Mouse (Mus musculus) liver, embryonic 12.5 days (tissue): ENCODE data around the gene Il10ra. TPM values are rescaled to one million over a fixed set of nuclear protein-coding genes. Genes with fewer than 3 reads are reported as not detected.
A peak's percentile ranks its signal among the peaks of the same experiment; 100 is the strongest.

Experiments
- ATAC-seq: fragments of 200-750 bp; cut with Nextera tagmentation; 2 replicates; pipeline ENCODE4 v1.8.0; 2017; ENCODE audit warnings: moderate number of reproducible peaks, mild to moderate bottlenecking, moderate library complexity
- H3K27ac ChIP-seq: fragments of 300-500 bp; sonication (generic); 2 replicates; pipeline ENCODE4 v1.5.1; 2016; ENCODE audit warnings: mild to moderate bottlenecking
- H3K27me3 ChIP-seq: fragments of 300-500 bp; sonication (generic); replicated peaks from 2 replicates; pipeline ENCODE4 v1.6.1; 2016; ENCODE audit warnings: mild to moderate bottlenecking, moderate library complexity
- H3K36me3 ChIP-seq: fragments of 300-500 bp; sonication (generic); 2 replicates; pipeline ENCODE4 v1.6.1; 2016; ENCODE audit warnings: mild to moderate bottlenecking, moderate library complexity
- H3K4me1 ChIP-seq: fragments of 300-500 bp; sonication (generic); 2 replicates; pipeline ENCODE4 v1.6.1; 2016
- H3K4me2 ChIP-seq: fragments of 300-500 bp; sonication (generic); 2 replicates; pipeline ENCODE4 v1.6.1; 2016; ENCODE audit warnings: mild to moderate bottlenecking, moderate library complexity
- H3K4me3 ChIP-seq: fragments of 300-500 bp; sonication (generic); 2 replicates; pipeline ENCODE4 v1.5.1; 2016; ENCODE audit warnings: mild to moderate bottlenecking, moderate library complexity
- H3K9ac ChIP-seq: fragments of 300-500 bp; sonication (generic); 2 replicates; pipeline ENCODE4 v1.6.1; 2016; ENCODE audit warnings: mild to moderate bottlenecking, moderate library complexity
- H3K9me3 ChIP-seq: fragments of 300-500 bp; sonication (generic); replicated peaks from 2 replicates; pipeline ENCODE4 v1.6.1; 2016; ENCODE audit warnings: mild to moderate bottlenecking, moderate library complexity
- WGBS: fragments of 180-500 bp; shearing (Covaris S2); methylation state at CpG from one replicate; pipeline ENCODE4 v1.1.7; 2016; ENCODE audit not compliant: insufficient replicate concordance; 5-methylcytosine and 5-hydroxymethylcytosine counted together
- polyA plus RNA-seq: library from polyadenylated mRNA; unstranded; fragments of >200 nt; fragmentation: Nextera tagmentation; extraction: Ambion mirVana; gene quantifications from 2 replicates; pipeline ENCODE4 v1.2.1, GENCODE M21; 2016

Gene Il10ra
- polyA plus RNA-seq, 1 experiment from 2014 or later = 3.1 TPM

DNA sequence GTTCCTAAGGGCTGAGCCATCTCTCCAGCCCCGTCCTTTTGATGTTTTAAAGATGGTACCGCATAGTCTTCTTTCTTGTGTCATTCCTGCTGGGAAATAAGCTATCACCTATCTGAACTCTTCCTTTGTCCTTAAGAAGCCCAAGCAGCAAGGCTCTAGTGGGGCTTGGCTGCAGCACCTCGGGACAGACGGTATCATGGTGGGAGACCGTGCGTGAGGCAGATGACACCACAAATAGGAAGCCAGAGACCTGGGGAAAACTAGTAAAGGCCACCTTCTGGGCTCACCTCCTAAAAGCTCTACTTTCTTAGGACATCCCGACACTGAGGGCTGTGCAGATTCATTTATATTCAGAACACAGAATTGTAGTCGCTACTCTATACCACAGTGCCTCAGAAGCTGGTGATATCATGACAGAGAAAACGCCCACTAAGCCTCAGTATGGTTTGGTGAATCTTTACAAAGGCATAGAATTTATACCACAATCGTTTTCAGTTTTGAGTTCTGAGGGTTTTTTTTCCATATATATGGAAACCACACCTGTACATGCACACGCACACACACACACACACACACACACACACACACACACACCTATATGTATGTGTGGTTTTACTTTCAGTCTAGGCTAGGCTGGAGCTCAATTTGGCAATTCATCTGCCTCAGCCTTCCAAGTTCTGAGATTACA lies 22.7 kb upstream of the Il10ra start:
- Histone ChIP-seq H3K9me3 (no peaks in the 10 kb centered on the region), H3K27ac (no peak overlapping the region), H3K4me1 (peaks cover 5% of the 10 kb centered on the region; the same call in 1 of the 2 replicates), H3K4me3 (no peak overlapping the region), H3K36me3 (no peaks in the 10 kb centered on the region), H3K27me3 (no peaks in the 10 kb centered on the region), H3K4me2 (no peak overlapping the region), H3K9ac (no peak overlapping the region)
- no peak for ATAC-seq
- WGBS = 65% methylated on average over 11 of the region's 11 CpGs

GRCm38 (mm10) chr9:45282466-45282865 lies 13.5 kb upstream of the Il10ra start:
- Histone ChIP-seq H3K4me1 (no peaks in the 10 kb centered on the region), H3K4me3 (no peak overlapping the region), H3K27ac (no peak overlapping the region), H3K9me3 (no peaks in the 10 kb centered on the region), H3K36me3 (no peaks in the 10 kb centered on the region), H3K4me2 (no peak overlapping the region), H3K27me3 (no peaks in the 10 kb centered on the region), H3K9ac (no peak overlapping the region)
- WGBS = 51% methylated on average over 5 of the region's 5 CpGs
- no peak for ATAC-seq

DNA sequence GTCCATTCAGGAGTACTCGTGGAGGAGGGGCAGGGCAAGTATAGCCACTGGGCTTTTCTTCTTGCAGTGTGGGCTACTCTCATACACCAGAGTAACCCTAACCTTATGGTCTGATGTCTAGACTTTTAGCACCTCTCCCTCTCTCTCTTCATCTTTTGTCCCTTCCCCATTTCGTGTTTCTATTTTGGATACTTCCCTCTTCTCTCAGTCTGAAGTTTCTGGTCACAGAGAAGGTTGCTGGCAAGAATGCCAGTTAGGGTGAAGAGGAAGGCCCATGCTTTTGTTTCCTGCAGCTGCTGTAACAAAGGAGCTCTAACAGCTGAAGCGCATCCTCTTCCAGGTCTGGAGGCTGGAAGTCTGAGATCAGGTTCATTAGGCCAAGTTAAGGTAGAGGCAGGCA lies 11.9 kb upstream of the Il10ra start:
- no peak overlapping the region for H3K9ac ChIP-seq
- no peaks in the 10 kb centered on the region for H3K4me1 ChIP-seq
- H3K27me3 ChIP-seq = no peaks in the 10 kb centered on the region
- H3K9me3 ChIP-seq = no peaks in the 10 kb centered on the region
- no peak overlapping the region for H3K4me2 ChIP-seq
- H3K27ac ChIP-seq = no peak overlapping the region
- H3K4me3 ChIP-seq = no peak overlapping the region
- 27% methylated on average over 3 of the region's 3 CpGs for WGBS
- no peaks in the 10 kb centered on the region for H3K36me3 ChIP-seq
- no peak for ATAC-seq

GRCm38 (mm10) chr9:45280059-45280458 lies 11.1 kb upstream of the Il10ra start:
- 63% methylated on average over 3 of the region's 3 CpGs for WGBS
- H3K4me3 ChIP-seq = no peak overlapping the region
- peaks cover 3% of the 10 kb centered on the region for H3K4me1 ChIP-seq
- no peak for ATAC-seq
- H3K9me3 ChIP-seq = no peaks in the 10 kb centered on the region
- H3K9ac ChIP-seq = no peak overlapping the region
- no peak overlapping the region for H3K4me2 ChIP-seq
- H3K27me3 ChIP-seq = no peaks in the 10 kb centered on the region
- H3K27ac ChIP-seq = no peak overlapping the region
- no peaks in the 10 kb centered on the region for H3K36me3 ChIP-seq

- H3K4me1 ChIP-seq = peaks cover 36% of the 10 kb centered on the region
- peaks cover 16% of the 10 kb centered on the region for H3K27me3 ChIP-seq
- ATAC-seq = peak; percentile 57; the same call in 1 of the 2 replicates
- 31% methylated on average over 2 of the region's 2 CpGs for WGBS
- no peak overlapping the region for H3K9ac ChIP-seq
- H3K4me2 ChIP-seq = no peak overlapping the region
- H3K27ac ChIP-seq = peak overlapping the region; percentile 42
- H3K4me3 ChIP-seq = no peak overlapping the region
- H3K36me3 ChIP-seq = no peaks in the 10 kb centered on the region
- H3K9me3 ChIP-seq = no peaks in the 10 kb centered on the region
Measured at GRCm38 (mm10) chr9:45274635-45275034, 5.7 kb upstream of the Il10ra start.

- Histone ChIP-seq H3K9ac (no peak overlapping the region), H3K27ac (peak overlapping the region; percentile 42), H3K4me1 (peaks cover 38% of the 10 kb centered on the region), H3K27me3 (peaks cover 21% of the 10 kb centered on the region), H3K36me3 (no peaks in the 10 kb centered on the region), H3K4me2 (peak overlapping the region; percentile 22; the same call in 1 of the 2 replicates), H3K4me3 (no peak overlapping the region), H3K9me3 (no peaks in the 10 kb centered on the region)
- 20% methylated on average over 4 of the region's 4 CpGs for WGBS
- ATAC-seq = peak; percentile 93
Measured at GRCm38 (mm10) chr9:45274218-45274617, 5.3 kb upstream of the Il10ra start.

- Histone ChIP-seq H3K9ac (no peak overlapping the region), H3K27me3 (peaks cover 41% of the 10 kb centered on the region), H3K27ac (no peak overlapping the region), H3K4me3 (no peak overlapping the region), H3K9me3 (no peaks in the 10 kb centered on the region), H3K4me1 (peaks cover 48% of the 10 kb centered on the region), H3K36me3 (no peaks in the 10 kb centered on the region), H3K4me2 (no peak overlapping the region)
- WGBS = 32% methylated on average over 5 of the region's 5 CpGs
- ATAC-seq = no peak
Measured at GRCm38 (mm10) chr9:45272213-45272612, 3.3 kb upstream of the Il10ra start.

GRCm38 (mm10) chr9:45268079-45268478 lies 870 bp downstream of the Il10ra start:
- no peaks in the 10 kb centered on the region for H3K9me3 ChIP-seq
- H3K4me3 ChIP-seq = peak overlapping the region; percentile 49
- peak overlapping the region; percentile 28; the same call in 1 of the 2 replicates for H3K9ac ChIP-seq
- WGBS = 31% methylated on average over 4 of the region's 4 CpGs
- H3K4me2 ChIP-seq = peak overlapping the region; percentile 68
- H3K4me1 ChIP-seq = peaks cover 26% of the 10 kb centered on the region
- ATAC-seq = no peak
- H3K27me3 ChIP-seq = peaks cover 57% of the 10 kb centered on the region
- no peaks in the 10 kb centered on the region for H3K36me3 ChIP-seq
- H3K27ac ChIP-seq = no peak overlapping the region; the same call in 1 of the 2 replicates

- H3K36me3 ChIP-seq = no peaks in the 10 kb centered on the region
- 70% methylated on average over 4 of the region's 4 CpGs for WGBS
- ATAC-seq = no peak
- H3K27ac ChIP-seq = no peak overlapping the region
- peak overlapping the region; percentile 33 for H3K4me2 ChIP-seq
- no peak overlapping the region for H3K9ac ChIP-seq
- H3K4me3 ChIP-seq = peak overlapping the region; percentile 49
- no peaks in the 10 kb centered on the region for H3K9me3 ChIP-seq
- H3K4me1 ChIP-seq = peaks cover 18% of the 10 kb centered on the region
- peaks cover 57% of the 10 kb centered on the region for H3K27me3 ChIP-seq
Measured at GRCm38 (mm10) chr9:45267099-45267498, 1.9 kb downstream of the Il10ra start.

DNA sequence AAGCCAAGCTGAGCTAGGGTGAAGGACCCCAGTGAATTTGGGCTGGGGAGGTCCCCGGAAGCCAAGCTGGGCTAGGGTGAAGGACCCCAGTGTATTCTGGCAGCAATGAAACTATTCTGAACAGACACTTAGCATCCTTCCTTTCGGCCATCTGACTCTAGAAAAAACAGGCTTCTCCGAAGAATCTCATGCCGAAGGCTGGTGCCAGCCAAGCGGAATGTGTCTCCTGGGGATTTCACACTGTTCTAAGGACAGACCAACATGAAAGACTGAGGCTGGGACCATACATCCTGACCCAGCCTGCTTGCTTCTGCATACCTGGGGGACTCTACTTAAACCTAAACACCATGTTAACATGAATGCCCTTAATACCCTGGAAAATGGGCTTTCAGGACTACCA lies 7.1 kb downstream of the Il10ra start:
- Histone ChIP-seq H3K27ac (no peak overlapping the region), H3K9me3 (no peaks in the 10 kb centered on the region), H3K4me3 (no peak overlapping the region), H3K27me3 (peaks cover 13% of the 10 kb centered on the region), H3K4me2 (no peak overlapping the region), H3K4me1 (no peaks in the 10 kb centered on the region), H3K9ac (no peak overlapping the region), H3K36me3 (no peaks in the 10 kb centered on the region)
- 80% methylated on average over 5 of the region's 5 CpGs for WGBS
- no peak for ATAC-seq

- no peak for ATAC-seq
- Histone ChIP-seq H3K36me3 (no peaks in the 10 kb centered on the region), H3K27ac (no peak overlapping the region), H3K27me3 (peaks cover 9% of the 10 kb centered on the region), H3K9ac (no peak overlapping the region), H3K4me3 (no peak overlapping the region), H3K4me1 (no peaks in the 10 kb centered on the region), H3K9me3 (no peaks in the 10 kb centered on the region), H3K4me2 (no peak overlapping the region)
- 69% methylated on average over 4 of the region's 4 CpGs for WGBS
Measured at GRCm38 (mm10) chr9:45261466-45261865, 7.5 kb downstream of the Il10ra start.

DNA sequence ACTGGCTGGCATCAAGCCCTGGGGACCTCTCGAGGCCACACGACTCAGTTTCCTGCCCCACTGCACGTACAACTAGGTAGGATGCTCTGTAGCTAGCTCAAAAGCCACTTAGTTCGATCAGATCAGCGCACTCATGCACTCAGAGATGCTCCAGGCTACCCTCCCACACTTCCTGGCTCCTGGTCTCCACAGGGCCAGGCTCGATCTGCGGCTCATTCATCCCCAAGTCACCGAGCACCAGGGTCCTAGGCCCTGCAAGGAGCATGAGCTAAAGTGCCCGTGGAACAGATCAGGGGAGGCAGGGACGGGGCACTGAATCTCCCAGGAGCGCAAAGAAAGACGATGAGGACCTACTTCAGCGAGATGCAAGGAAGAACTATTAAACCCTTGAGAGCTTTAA lies 9.9 kb downstream of the Il10ra start:
- 70% methylated on average over 13 of the region's 13 CpGs for WGBS
- H3K4me1 ChIP-seq = 0 out of 2 replicates have a peak, but pooled peaks cover 2% of the 10 kb centered on the region
- no peak for ATAC-seq

DNA sequence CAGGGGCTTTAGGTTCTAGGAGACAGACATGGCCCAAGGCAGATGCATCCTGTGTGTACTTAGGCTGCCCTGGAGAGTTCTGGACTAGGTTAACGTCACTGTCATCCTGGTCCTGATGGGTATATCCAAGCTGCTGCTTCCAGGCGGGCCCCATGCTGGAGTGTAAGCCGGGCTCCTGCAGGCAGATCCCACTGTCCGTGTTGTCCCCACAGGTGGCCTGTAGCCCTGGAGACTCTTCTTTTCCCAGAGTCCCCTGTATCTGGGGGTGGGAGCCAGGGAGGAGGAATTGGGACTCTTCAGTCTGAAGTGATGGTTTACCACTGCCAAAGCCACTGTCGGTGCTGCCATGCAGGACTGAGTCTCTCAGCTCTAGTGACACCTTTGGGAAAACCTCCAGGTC lies 13.0 kb downstream of the Il10ra start:
- H3K4me1 ChIP-seq = peaks cover 18% of the 10 kb centered on the region
- no peak for ATAC-seq
- no peak overlapping the region for H3K9ac ChIP-seq
- no peak overlapping the region for H3K27ac ChIP-seq
- no peaks in the 10 kb centered on the region for H3K27me3 ChIP-seq
- H3K4me2 ChIP-seq = no peak overlapping the region
- WGBS = 88% methylated on average over 5 of the region's 5 CpGs
- no peak overlapping the region for H3K4me3 ChIP-seq
- H3K9me3 ChIP-seq = no peaks in the 10 kb centered on the region
- no peaks in the 10 kb centered on the region for H3K36me3 ChIP-seq

More for the DNA sequence above, 9.9 kb downstream of the Il10ra start:
- no peak overlapping the region for H3K27ac ChIP-seq
- no peak overlapping the region for H3K4me3 ChIP-seq
- H3K27me3 ChIP-seq = no peaks in the 10 kb centered on the region
- no peak overlapping the region for H3K4me2 ChIP-seq
- no peaks in the 10 kb centered on the region for H3K36me3 ChIP-seq
- H3K9ac ChIP-seq = no peak overlapping the region
- H3K9me3 ChIP-seq = no peaks in the 10 kb centered on the region
